Comparison of ENCODE assay signal across 9 mouse cellular contexts in the genomic region with DNA sequence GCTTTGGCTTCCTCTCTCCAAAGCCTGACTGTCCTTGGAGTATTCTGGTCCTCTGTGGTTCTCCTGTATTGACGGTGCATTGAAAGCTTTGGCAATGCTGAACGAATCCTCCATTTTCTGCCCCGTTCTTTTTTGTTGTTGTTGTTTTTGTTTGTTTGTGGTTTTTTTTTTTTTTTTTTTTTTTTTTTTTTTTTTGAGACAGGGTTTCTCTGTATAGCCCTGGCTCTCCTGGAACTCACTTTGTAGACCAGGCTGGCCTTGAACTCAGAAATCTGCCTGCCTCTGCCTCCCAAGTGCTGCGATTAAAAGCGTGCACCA. TPM values are rescaled to one million over a fixed set of nuclear protein-coding genes. Genes with fewer than 3 reads are reported as not detected.
A peak's percentile ranks its signal among the peaks of the same experiment; 100 is the strongest.
DNase-seq lines count a peak whose midpoint lies in the region; ATAC-seq and TF ChIP-seq lines count a peak whose summit lies in the region.
"Not testable (repeated sequence)": the region's sequence is repeated elsewhere in the genome, so short reads cannot be mapped to it uniquely, and the experiment has no call there.
"Had no signal": no experiment of that assay in that cellular context is flagged by ENCODE, and none has a peak within 500 bp of the region (broad histone marks: within the 10 kb centered on the region; RNA-seq: fewer than 3 reads in every experiment).

No protein-coding gene starts in this region.

- H3K9me3 ChIP-seq in CH12.LX (replicated peaks; ENCODE audit: low read length); embryonic facial prominence, embryonic 12.5 days; forebrain, postnatal 0 days (ENCODE audit: low read length); hindbrain, embryonic 12.5 days (replicated peaks); kidney, embryonic 16.5 days (ENCODE audit: low read length); liver, embryonic 13.5 days (replicated peaks); midbrain, embryonic 11.5 days (ENCODE audit: control insufficient read depth, low read length): not testable (repeated sequence)

- not testable (repeated sequence) for H3K27me3 ChIP-seq in CH12.LX (replicated peaks); embryonic facial prominence, embryonic 12.5 days; forebrain, postnatal 0 days (ENCODE audit: insufficient read depth, low read length); hindbrain, embryonic 12.5 days; kidney, embryonic 16.5 days (ENCODE audit: insufficient read depth, low read length); liver, embryonic 13.5 days; midbrain, embryonic 11.5 days (ENCODE audit: control insufficient read depth, insufficient read depth, low read length)

- H3K4me3 ChIP-seq in CH12.LX (replicated peaks in 1 of 3; ENCODE audit: low read depth in 2 of 3, low read length in 2 of 3, poor library complexity in 1 of 3), result peak overlapping the region; percentile 73 to 82 (median 75)
- H3K4me3 ChIP-seq in embryonic facial prominence, embryonic 12.5 days, result peak overlapping the region; percentile 78
- peak overlapping the region; percentile 82 for H3K4me3 ChIP-seq in forebrain, postnatal 0 days (ENCODE audit: low read depth, low read length)
- peak overlapping the region; percentile 75 for H3K4me3 ChIP-seq in hindbrain, embryonic 12.5 days
- H3K4me3 ChIP-seq in kidney, embryonic 16.5 days (ENCODE audit: low read length), result peak overlapping the region; percentile 82
- H3K4me3 ChIP-seq in liver, embryonic 13.5 days (replicated peaks), result peak overlapping the region; percentile 71
- peak overlapping the region; percentile 62 for H3K4me3 ChIP-seq in midbrain, embryonic 11.5 days (ENCODE audit: low read depth, low read length)
- peak overlapping the region; percentile 77 for H3K4me3 ChIP-seq in olfactory bulb, adult 2 months (ENCODE audit: insufficient read depth, low read depth, low read length)

- not testable (repeated sequence) for TF ChIP-seq CTCF in CH12.LX (conservative IDR thresholded peaks at IDR 0.05 in 1 of 2, IDR thresholded peaks at IDR 0.05 in 1 of 2; ENCODE audit: low read depth in 2 of 2, low read length in 2 of 2); forebrain, postnatal 0 days (IDR thresholded peaks at IDR 0.05; ENCODE audit: low read depth); olfactory bulb, adult 2 months (IDR thresholded peaks at IDR 0.05; ENCODE audit: insufficient read depth, low read depth, low read length)

- not testable (repeated sequence) for H3K36me3 ChIP-seq in CH12.LX (replicated peaks in 1 of 2; ENCODE audit: control insufficient read depth in 1 of 2, insufficient read depth in 1 of 2, low read length in 1 of 2); liver, embryonic 13.5 days; midbrain, embryonic 11.5 days (ENCODE audit: control insufficient read depth, insufficient read depth, low read length)
- peaks cover 29% of the 10 kb centered on the region for H3K36me3 ChIP-seq in embryonic facial prominence, embryonic 12.5 days
- peaks cover 30% of the 10 kb centered on the region for H3K36me3 ChIP-seq in forebrain, postnatal 0 days (ENCODE audit: insufficient read depth)
- peaks cover 22% of the 10 kb centered on the region for H3K36me3 ChIP-seq in hindbrain, embryonic 12.5 days
- peaks cover 16% of the 10 kb centered on the region for H3K36me3 ChIP-seq in kidney, embryonic 16.5 days (ENCODE audit: insufficient read depth, low read length)

- peak overlapping the region; percentile 43 for H3K4me2 ChIP-seq in CH12.LX (ENCODE audit: insufficient read depth, low read depth, poor library complexity, severe bottlenecking)
- peak overlapping the region; percentile 69 for H3K4me2 ChIP-seq in embryonic facial prominence, embryonic 12.5 days (replicated peaks)
- H3K4me2 ChIP-seq in forebrain, postnatal 0 days (ENCODE audit: low read depth), result peak overlapping the region; percentile 75
- H3K4me2 ChIP-seq in hindbrain, embryonic 12.5 days (replicated peaks), result peak overlapping the region; percentile 83
- H3K4me2 ChIP-seq in kidney, embryonic 16.5 days (replicated peaks; ENCODE audit: low read depth, low read length), result peak overlapping the region; percentile 89
- peak overlapping the region; percentile 91 for H3K4me2 ChIP-seq in liver, embryonic 13.5 days
- H3K4me2 ChIP-seq in midbrain, embryonic 11.5 days, result peak overlapping the region; percentile 71

- peak overlapping the region; percentile 89 for H3K27ac ChIP-seq in CH12.LX (ENCODE audit: insufficient read depth, low read depth)
- peak overlapping the region; percentile 77 for H3K27ac ChIP-seq in embryonic facial prominence, embryonic 12.5 days
- peak overlapping the region; percentile 76 for H3K27ac ChIP-seq in forebrain, postnatal 0 days (ENCODE audit: low read depth, low read length)
- peak overlapping the region; percentile 66 for H3K27ac ChIP-seq in hindbrain, embryonic 12.5 days
- H3K27ac ChIP-seq in kidney, embryonic 16.5 days (ENCODE audit: low read length), result peak overlapping the region; percentile 76
- peak overlapping the region; percentile 87 for H3K27ac ChIP-seq in liver, embryonic 13.5 days
- not testable (repeated sequence) for H3K27ac ChIP-seq in midbrain, embryonic 11.5 days (ENCODE audit: low read depth, low read length); olfactory bulb, adult 2 months (ENCODE audit: insufficient read depth, low read depth, low read length)

- not testable (repeated sequence) for DNase-seq in CH12.LX (ENCODE audit: extremely low read depth); forebrain, postnatal 0 days; liver, embryonic 13.5 days; midbrain, embryonic 11.5 days (ENCODE audit: low spot score, missing footprints)

- not testable (repeated sequence) for TF ChIP-seq EP300 in CH12.LX (IDR thresholded peaks at IDR 0.05; ENCODE audit: low read length)

- in situ Hi-C loops in CH12.LX (cut with MboI; ENCODE audit: low pct_ligation_motif_present, low pct_unique_long_range_greater_than_20kb, low sequenced_read_pairs), result loop anchor here (25.0 kb wide), 1 partner anchor 441 kb away; no protein-coding TSS in a partner anchor

- not testable (repeated sequence) for TF ChIP-seq RAD21 in CH12.LX (IDR thresholded peaks at IDR 0.05; ENCODE audit: low read depth, low read length)

- H3K4me1 ChIP-seq in CH12.LX (ENCODE audit: control insufficient read depth in 1 of 2, insufficient read depth in 2 of 2), result peaks cover 14 to 60% of the 10 kb centered on the region in 2 experiments
- not testable (repeated sequence) for H3K4me1 ChIP-seq in embryonic facial prominence, embryonic 12.5 days; forebrain, postnatal 0 days (ENCODE audit: insufficient read depth); olfactory bulb, adult 2 months (ENCODE audit: control insufficient read depth, insufficient read depth, low read length)
- peaks cover 28% of the 10 kb centered on the region for H3K4me1 ChIP-seq in hindbrain, embryonic 12.5 days
- peaks cover 13% of the 10 kb centered on the region for H3K4me1 ChIP-seq in kidney, embryonic 16.5 days (ENCODE audit: insufficient read depth, low read length)
- peaks cover 55% of the 10 kb centered on the region for H3K4me1 ChIP-seq in liver, embryonic 13.5 days (replicated peaks)
- H3K4me1 ChIP-seq in midbrain, embryonic 11.5 days (ENCODE audit: control insufficient read depth, insufficient read depth, low read length), result peaks cover 12% of the 10 kb centered on the region

- 67% methylated on average over 5 of the region's 5 CpGs for WGBS in embryonic facial prominence, embryonic 12.5 days
- 71% methylated on average over 5 of the region's 5 CpGs for WGBS in forebrain, postnatal 0 days
- WGBS in hindbrain, embryonic 12.5 days, result 67% methylated on average over 5 of the region's 5 CpGs
- 56% methylated on average over 5 of the region's 5 CpGs for WGBS in kidney, embryonic 16.5 days
- 53% methylated on average over 5 of the region's 5 CpGs for WGBS in liver, embryonic 13.5 days (ENCODE audit: insufficient replicate concordance)
- WGBS in midbrain, embryonic 11.5 days, result 73% methylated on average over 5 of the region's 5 CpGs
- 55% methylated on average over 5 of the region's 5 CpGs for WGBS in olfactory bulb, adult 2 months

- not testable (repeated sequence) for ATAC-seq in embryonic facial prominence, embryonic 12.5 days (ENCODE audit: insufficient number of reproducible peaks, insufficient read depth, low FRiP score, low TSS enrichment); forebrain, postnatal 0 days; hindbrain, embryonic 12.5 days (ENCODE audit: low FRiP score); kidney, embryonic 16.5 days (ENCODE audit: low FRiP score, low TSS enrichment); liver, embryonic 13.5 days (ENCODE audit: low read depth); midbrain, embryonic 11.5 days (ENCODE audit: low FRiP score)

- H3K9ac ChIP-seq in CH12.LX (ENCODE audit: insufficient read depth, low read depth), result peak overlapping the region; percentile 63
- peak overlapping the region; percentile 82 for H3K9ac ChIP-seq in embryonic facial prominence, embryonic 12.5 days
- peak overlapping the region; percentile 86 for H3K9ac ChIP-seq in forebrain, postnatal 0 days
- peak overlapping the region; percentile 87 for H3K9ac ChIP-seq in hindbrain, embryonic 12.5 days
- H3K9ac ChIP-seq in kidney, embryonic 16.5 days (replicated peaks; ENCODE audit: low read length), result peak overlapping the region; percentile 86
- H3K9ac ChIP-seq in liver, embryonic 13.5 days, result peak overlapping the region; percentile 80
- H3K9ac ChIP-seq in midbrain, embryonic 11.5 days (ENCODE audit: low read length), result peak overlapping the region; percentile 67

- not testable (repeated sequence) for TF ChIP-seq POLR2A in CH12.LX (IDR thresholded peaks at IDR 0.05; ENCODE audit: low read depth, low read length); olfactory bulb, adult 2 months (IDR thresholded peaks at IDR 0.05; ENCODE audit: insufficient read depth, low read depth, low read length)

- dilution Hi-C loops in CH12.LX (cut with MboI; ENCODE audit: extremely low pct_ligation_motif_present, extremely low pct_unique_long_range_greater_than_20kb, low sequenced_read_pairs), result not testable (repeated sequence)

- H3K79me2 ChIP-seq in CH12.LX (replicated peaks; ENCODE audit: control insufficient read depth, extremely low read depth, insufficient read depth, poor library complexity, severe bottlenecking), result peaks cover 20% of the 10 kb centered on the region

RNA-seq across cellular contexts. Expression of a gene that starts 0.8 kb away (rescaled TPM):
- 40.7 and 41.1 TPM in 2 replicates for total RNA-seq in CH12.LX (2012; rRNA removed)
- 35.3 and 35.4 TPM in 2 replicates for total RNA-seq in CH12.LX (2014; rRNA removed)
- 34.0 and 35.4 TPM in 2 replicates for polyA plus RNA-seq in CH12.LX (2012; ENCODE audit: insufficient read length, low read depth)
- 40.9 and 44.2 TPM in 2 replicates for polyA plus RNA-seq in embryonic facial prominence, embryonic 12.5 days (2016; fragmentation: Nextera tagmentation; extraction: Ambion mirVana)
- total RNA-seq in forebrain, postnatal 0 days (2014; rRNA removed), result 148 and 149 TPM in 2 replicates
- polyA plus RNA-seq in forebrain, postnatal 0 days (2015; fragmentation: Nextera tagmentation; extraction: Ambion mirVana), result 142 and 144 TPM in 2 replicates
- polyA plus RNA-seq in hindbrain, embryonic 12.5 days (2016; fragmentation: Nextera tagmentation; extraction: Ambion mirVana), result 63.0 and 67.8 TPM in 2 replicates
- 33.8 and 35.8 TPM in 2 replicates for polyA plus RNA-seq in kidney, embryonic 16.5 days (2015; fragmentation: Nextera tagmentation; extraction: Ambion mirVana)
- polyA plus RNA-seq in liver, embryonic 13.5 days (2015; fragmentation: Nextera tagmentation; extraction: Ambion mirVana), result 5.2 and 5.5 TPM in 2 replicates
- 27.6 and 29.7 TPM in 2 replicates for polyA plus RNA-seq in midbrain, embryonic 11.5 days (2014; fragmentation: Nextera tagmentation; extraction: Ambion mirVana)
- not detected in 2 replicates for polyA plus RNA-seq in olfactory bulb, adult 2 months (2012; ENCODE audit: insufficient read depth, insufficient read length, low replicate concordance, missing spikeins)

RNA-seq across cellular contexts. Expression of a gene that starts 4.2 kb away (rescaled TPM):
- total RNA-seq in CH12.LX (2012; rRNA removed), result 21.2 and 26.6 TPM in 2 replicates
- 6.4 and 8.3 TPM in 2 replicates for total RNA-seq in CH12.LX (2014; rRNA removed)
- 54.1 and 56.9 TPM in 2 replicates for polyA plus RNA-seq in CH12.LX (2012; ENCODE audit: insufficient read length, low read depth)
- polyA plus RNA-seq in embryonic facial prominence, embryonic 12.5 days (2016; fragmentation: Nextera tagmentation; extraction: Ambion mirVana), result 14.0 and 16.0 TPM in 2 replicates
- 3.4 and 4.8 TPM in 2 replicates for total RNA-seq in forebrain, postnatal 0 days (2014; rRNA removed)
- 2.6 and 3.7 TPM in 2 replicates for polyA plus RNA-seq in forebrain, postnatal 0 days (2015; fragmentation: Nextera tagmentation; extraction: Ambion mirVana)
- 9.8 and 10.1 TPM in 2 replicates for polyA plus RNA-seq in hindbrain, embryonic 12.5 days (2016; fragmentation: Nextera tagmentation; extraction: Ambion mirVana)
- 26.7 TPM in 2 replicates for polyA plus RNA-seq in kidney, embryonic 16.5 days (2015; fragmentation: Nextera tagmentation; extraction: Ambion mirVana)
- polyA plus RNA-seq in liver, embryonic 13.5 days (2015; fragmentation: Nextera tagmentation; extraction: Ambion mirVana), result 18.9 and 21.1 TPM in 2 replicates
- polyA plus RNA-seq in midbrain, embryonic 11.5 days (2014; fragmentation: Nextera tagmentation; extraction: Ambion mirVana), result 8.7 and 10.1 TPM in 2 replicates
- polyA plus RNA-seq in olfactory bulb, adult 2 months (2012; ENCODE audit: insufficient read depth, insufficient read length, low replicate concordance, missing spikeins), result not detected in 2 replicates

RNA-seq across cellular contexts. Expression of a gene that starts 49.6 kb away (rescaled TPM):
- total RNA-seq in CH12.LX (2012; rRNA removed), result not detected in 2 replicates
- not detected in 2 replicates for total RNA-seq in CH12.LX (2014; rRNA removed)
- 0.35 TPM in 1 of 2 replicates, not detected in the other for polyA plus RNA-seq in CH12.LX (2012; ENCODE audit: insufficient read length, low read depth)
- polyA plus RNA-seq in embryonic facial prominence, embryonic 12.5 days (2016; fragmentation: Nextera tagmentation; extraction: Ambion mirVana), result 5.3 and 7.3 TPM in 2 replicates
- total RNA-seq in forebrain, postnatal 0 days (2014; rRNA removed), result 612 and 779 TPM in 2 replicates
- polyA plus RNA-seq in forebrain, postnatal 0 days (2015; fragmentation: Nextera tagmentation; extraction: Ambion mirVana), result 54.0 and 58.3 TPM in 2 replicates
- 9.2 and 10.4 TPM in 2 replicates for polyA plus RNA-seq in hindbrain, embryonic 12.5 days (2016; fragmentation: Nextera tagmentation; extraction: Ambion mirVana)
- 0.17 and 0.23 TPM in 2 replicates for polyA plus RNA-seq in kidney, embryonic 16.5 days (2015; fragmentation: Nextera tagmentation; extraction: Ambion mirVana)
- polyA plus RNA-seq in liver, embryonic 13.5 days (2015; fragmentation: Nextera tagmentation; extraction: Ambion mirVana), result 0.03 TPM in 1 of 2 replicates, not detected in the other
- 18.7 and 19.6 TPM in 2 replicates for polyA plus RNA-seq in midbrain, embryonic 11.5 days (2014; fragmentation: Nextera tagmentation; extraction: Ambion mirVana)
- polyA plus RNA-seq in olfactory bulb, adult 2 months (2012; ENCODE audit: insufficient read depth, insufficient read length, low replicate concordance, missing spikeins), result not detected in 2 replicates
- total RNA-seq: megakaryocyte, adult 5-6 weeks had no signal

RNA-seq across cellular contexts. Expression of a gene that starts 49.7 kb away (rescaled TPM):
- total RNA-seq in CH12.LX (2012; rRNA removed) (not detected in 2 replicates), CH12.LX (2014; rRNA removed) (not detected in 2 replicates)
- polyA plus RNA-seq in CH12.LX (2012; ENCODE audit: insufficient read length, low read depth), result not detected in 2 replicates
- polyA plus RNA-seq in embryonic facial prominence, embryonic 12.5 days (2016; fragmentation: Nextera tagmentation; extraction: Ambion mirVana), result 88.0 and 95.6 TPM in 2 replicates
- 31.0 and 45.8 TPM in 2 replicates for total RNA-seq in forebrain, postnatal 0 days (2014; rRNA removed)
- polyA plus RNA-seq in forebrain, postnatal 0 days (2015; fragmentation: Nextera tagmentation; extraction: Ambion mirVana), result 27.4 and 32.2 TPM in 2 replicates
- 47.8 and 59.3 TPM in 2 replicates for polyA plus RNA-seq in hindbrain, embryonic 12.5 days (2016; fragmentation: Nextera tagmentation; extraction: Ambion mirVana)
- polyA plus RNA-seq in kidney, embryonic 16.5 days (2015; fragmentation: Nextera tagmentation; extraction: Ambion mirVana), result 94.8 and 96.1 TPM in 2 replicates
- 3.8 and 4.2 TPM in 2 replicates for polyA plus RNA-seq in liver, embryonic 13.5 days (2015; fragmentation: Nextera tagmentation; extraction: Ambion mirVana)
- 13.0 and 13.9 TPM in 2 replicates for polyA plus RNA-seq in midbrain, embryonic 11.5 days (2014; fragmentation: Nextera tagmentation; extraction: Ambion mirVana)
- polyA plus RNA-seq in olfactory bulb, adult 2 months (2012; ENCODE audit: insufficient read depth, insufficient read length, low replicate concordance, missing spikeins), result not detected in 2 replicates

RNA-seq across cellular contexts. Expression of a gene that starts 59.2 kb away (rescaled TPM):
- total RNA-seq in CH12.LX (2012; rRNA removed) (not detected in 2 replicates), CH12.LX (2014; rRNA removed) (not detected in 2 replicates)
- not detected in 2 replicates for polyA plus RNA-seq in CH12.LX (2012; ENCODE audit: insufficient read length, low read depth)
- polyA plus RNA-seq in embryonic facial prominence, embryonic 12.5 days (2016; fragmentation: Nextera tagmentation; extraction: Ambion mirVana), result 27.5 and 29.3 TPM in 2 replicates
- 6.0 and 9.4 TPM in 2 replicates for total RNA-seq in forebrain, postnatal 0 days (2014; rRNA removed)
- 8.0 and 9.6 TPM in 2 replicates for polyA plus RNA-seq in forebrain, postnatal 0 days (2015; fragmentation: Nextera tagmentation; extraction: Ambion mirVana)
- 19.2 and 23.8 TPM in 2 replicates for polyA plus RNA-seq in hindbrain, embryonic 12.5 days (2016; fragmentation: Nextera tagmentation; extraction: Ambion mirVana)
- polyA plus RNA-seq in kidney, embryonic 16.5 days (2015; fragmentation: Nextera tagmentation; extraction: Ambion mirVana), result 32.7 and 36.6 TPM in 2 replicates
- polyA plus RNA-seq in liver, embryonic 13.5 days (2015; fragmentation: Nextera tagmentation; extraction: Ambion mirVana), result 2.1 and 2.5 TPM in 2 replicates
- polyA plus RNA-seq in midbrain, embryonic 11.5 days (2014; fragmentation: Nextera tagmentation; extraction: Ambion mirVana), result 9.9 TPM in 2 replicates
- polyA plus RNA-seq in olfactory bulb, adult 2 months (2012; ENCODE audit: insufficient read depth, insufficient read length, low replicate concordance, missing spikeins), result not detected in 2 replicates
